Mouse (Mus musculus) heart, postnatal 4 days (tissue): ENCODE measurements around the gene Krtap4-13. TPM values are rescaled to one million over a fixed set of nuclear protein-coding genes. Genes with fewer than 3 reads are reported as not detected.
"Not testable (repeated sequence)": the region's sequence is repeated elsewhere in the genome, so short reads cannot be mapped to it uniquely, and the experiment has no call there.

ENCODE experiments used
- DNase-seq: peaks from one replicate; pipeline ENCODE4 v3.0.0; 2021
- total RNA-seq, 2 experiments: library from RNA; stranded (reverse); gene quantifications; 2 replicates each; pipeline ENCODE4 v1.2.3; 2021

Krtap4-13 gene
- total RNA-seq, result not detected

GRCm38 (mm10) chr11:99809792-99810191 is at the start of gene Krtap4-13:
Gene Krtap4-13, minus strand, starts transcription at chr11:99809892.
- not testable (repeated sequence) for DNase-seq

GRCm38 (mm10) chr11:99858761-99859160 is 49.1 kb upstream of the Krtap4-13 start:
- no peak for DNase-seq

- DNase-seq, result no peak
These were observed 47.9 kb upstream of the Krtap4-13 start, which contains the start of gene Gm11568 for GRCm38 (mm10) chr11:99857617-99858016. Gene Gm11568, plus strand, starts transcription at chr11:99857917.

DNA sequence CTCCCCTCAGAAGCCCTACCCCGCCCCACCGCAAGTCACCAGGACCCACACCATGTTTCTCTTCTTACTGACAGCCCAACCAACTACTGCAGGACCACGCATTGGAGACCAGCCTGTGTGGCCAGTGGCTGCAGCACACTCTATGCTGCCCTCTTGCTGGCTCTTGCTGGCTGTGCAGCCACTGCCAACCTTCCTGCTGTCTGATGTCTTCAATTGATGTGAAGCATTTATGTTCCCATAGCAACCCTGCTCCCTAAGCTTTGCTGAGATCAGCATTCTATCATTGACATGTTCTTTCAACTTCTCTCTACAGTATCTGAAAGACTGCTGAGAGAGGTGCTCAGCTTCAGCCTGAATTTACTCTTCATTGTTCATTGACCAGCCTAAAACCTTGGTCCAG is 44.4 kb upstream of the Krtap4-13 start:
- DNase-seq, result no peak

- DNase-seq, result no peak
These were observed 41.8 kb upstream of the Krtap4-13 start, which contains the start of gene Krtap4-16 for GRCm38 (mm10) chr11:99851508-99851907. Gene Krtap4-16, minus strand, starts transcription at chr11:99851608.

DNA sequence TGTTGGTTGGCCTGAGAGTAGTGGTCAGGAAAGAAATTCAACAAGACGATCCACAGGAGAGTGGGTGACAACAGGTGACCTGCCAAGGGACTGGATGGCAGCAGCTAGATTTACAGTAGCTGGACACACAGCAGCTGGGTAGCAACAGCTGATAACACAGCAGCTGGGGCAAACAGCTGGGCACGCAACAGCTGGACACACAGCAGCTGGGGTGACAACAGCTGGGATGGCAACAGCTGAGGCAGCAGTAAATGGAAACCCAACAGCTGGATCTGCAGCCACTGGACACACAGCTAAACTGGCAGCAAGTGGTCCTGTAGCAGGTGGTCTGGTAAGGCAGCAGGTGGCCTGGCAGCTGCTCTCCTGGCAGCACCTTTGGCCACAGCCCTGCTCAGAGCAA is 37.1 kb upstream of the Krtap4-13 start:
- DNase-seq, result no peak

DNA sequence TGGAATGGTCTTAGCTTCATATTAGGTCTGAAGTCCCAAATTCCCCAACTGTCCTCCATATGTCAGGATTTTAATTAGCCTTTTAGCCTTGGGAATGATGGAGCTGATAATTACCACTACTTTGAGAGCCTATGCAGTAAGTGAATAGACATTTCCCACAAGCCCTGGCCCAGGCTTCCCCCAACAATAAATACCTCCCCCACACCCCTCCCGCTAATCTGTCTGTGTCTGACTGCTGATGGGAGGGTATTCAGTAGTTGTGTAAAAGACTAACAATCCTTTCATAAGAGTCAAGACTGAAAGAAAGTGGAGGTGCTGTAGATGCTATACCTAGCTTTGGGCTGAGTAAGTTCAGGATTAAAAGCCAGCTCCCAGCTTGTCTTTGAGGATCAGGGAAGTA is 32.5 kb upstream of the Krtap4-13 start:
- DNase-seq, result no peak

- no peak for DNase-seq
These were observed 28.3 kb upstream of the Krtap4-13 start, which contains the start of gene 2300003K06Rik for GRCm38 (mm10) chr11:99837966-99838365. Gene 2300003K06Rik, minus strand, starts transcription at chr11:99838066.

- not testable (repeated sequence) for DNase-seq
These were observed 5.9 kb upstream of the Krtap4-13 start, which contains the start of gene Gm11564 for GRCm38 (mm10) chr11:99815566-99815965. Gene Gm11564, minus strand, starts transcription at chr11:99815666.

DNA sequence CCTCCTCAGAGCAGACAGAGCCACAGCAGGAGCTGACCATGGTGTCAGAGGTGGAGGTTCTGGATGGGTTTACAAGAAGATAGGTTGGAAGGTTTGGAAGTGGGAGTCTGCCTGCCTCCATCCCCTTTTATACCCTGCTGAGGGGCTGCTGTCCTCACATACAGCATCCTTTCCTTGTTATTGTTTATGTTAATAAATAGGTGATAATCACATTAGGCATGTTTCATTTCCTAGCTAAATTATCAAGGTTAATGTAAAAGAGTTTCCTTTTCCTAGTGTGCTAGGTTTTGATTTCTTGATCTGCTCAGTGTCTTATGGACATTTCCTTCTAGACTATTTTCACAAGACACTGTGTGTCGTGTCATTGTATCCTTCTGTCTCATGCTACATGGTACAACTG is 5.3 kb downstream of the Krtap4-13 start, which contains the start of gene Gm11554:
Gene Gm11554, minus strand, starts transcription at position 101 of the 400 bp plus-strand sequence.
- DNase-seq, result not testable (repeated sequence)

- not testable (repeated sequence) for DNase-seq
These were observed 10.9 kb downstream of the Krtap4-13 start, which contains the start of gene Gm11569 for GRCm38 (mm10) chr11:99798832-99799231. Gene Gm11569, minus strand, starts transcription at chr11:99798932.

DNA sequence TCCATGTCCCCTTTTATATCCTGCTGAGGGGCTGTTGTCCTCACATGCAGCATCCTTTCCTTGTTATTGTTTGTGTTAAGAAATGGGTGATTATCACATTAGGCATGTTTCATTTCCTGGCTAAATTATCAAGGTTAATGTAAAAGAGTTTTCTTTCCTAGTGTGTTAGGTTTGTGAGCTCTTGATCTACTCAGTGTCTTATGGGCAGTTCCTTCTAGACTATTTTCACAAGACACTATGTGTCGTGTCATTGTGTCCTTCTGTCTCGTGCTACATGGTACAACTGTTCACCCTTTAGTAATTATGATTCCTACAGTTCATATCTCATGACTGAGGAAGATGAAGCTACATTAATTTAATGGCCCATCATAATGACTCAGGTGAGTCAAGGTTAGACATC is 16.3 kb downstream of the Krtap4-13 start, which contains the start of gene Gm11596:
Gene Gm11596, minus strand, starts transcription at position 101 of the 400 bp plus-strand sequence.
- DNase-seq, result no peak

- DNase-seq, result not testable (repeated sequence)
These were observed 24.8 kb downstream of the Krtap4-13 start, which contains the start of gene Krtap4-9 for GRCm38 (mm10) chr11:99784900-99785299. Gene Krtap4-9, plus strand, starts transcription at chr11:99785200.

DNA sequence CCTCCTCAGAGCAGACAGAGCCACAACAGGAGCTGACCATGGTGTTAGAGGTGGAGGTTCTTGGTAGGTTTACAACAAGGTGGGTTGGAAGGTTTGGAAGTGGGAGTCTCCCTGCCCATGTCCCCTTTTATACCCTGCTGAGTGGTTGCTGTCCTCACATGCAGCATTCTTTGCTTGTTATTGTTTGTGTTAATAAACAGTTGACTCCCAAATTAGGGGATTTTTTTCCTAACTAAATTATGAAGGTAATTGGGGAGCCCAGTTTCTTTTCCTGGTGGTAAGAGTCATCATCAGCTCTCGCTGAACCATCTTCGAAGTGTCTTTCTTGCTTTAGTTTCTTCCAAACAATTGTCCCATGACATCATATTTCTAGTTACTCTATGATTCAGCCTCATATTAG is 29.1 kb downstream of the Krtap4-13 start, which contains the start of gene Krtap4-8:
Gene Krtap4-8, minus strand, starts transcription at position 101 of the 400 bp plus-strand sequence.
- DNase-seq, result no peak

GRCm38 (mm10) chr11:99778401-99778800 is 31.3 kb downstream of the Krtap4-13 start:
- no peak for DNase-seq

- not testable (repeated sequence) for DNase-seq
These were observed 36.9 kb downstream of the Krtap4-13 start, which contains the start of gene Gm11595 for GRCm38 (mm10) chr11:99772813-99773212. Gene Gm11595, minus strand, starts transcription at chr11:99772913.

DNA sequence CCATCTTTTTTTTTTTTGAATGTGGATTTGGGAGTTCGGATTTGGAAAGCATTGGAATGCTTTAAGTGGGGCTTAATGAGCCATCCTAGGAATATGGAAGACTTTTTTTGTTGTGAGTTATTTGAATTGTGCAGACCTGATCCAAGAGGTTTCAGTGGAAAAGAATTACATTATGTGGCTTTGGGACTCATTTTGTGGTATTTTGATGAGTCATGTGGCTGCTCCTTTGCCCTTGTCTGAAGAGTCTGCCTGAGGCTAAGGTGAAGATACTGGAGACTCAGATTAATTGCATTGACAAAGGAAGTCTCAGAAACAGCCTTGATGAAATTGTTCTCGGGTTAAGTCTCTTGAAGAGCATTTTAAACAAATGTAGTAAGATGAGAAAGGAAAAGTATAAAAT is 41.3 kb downstream of the Krtap4-13 start:
- DNase-seq, result no peak

Other genes with a start within 250 kb of the Krtap4-13 start
- gene Krtap3-1, start 243.3 kb downstream of the Krtap4-13 start, total RNA-seq, result not detected
- gene Krtap1-5, start 228.9 kb downstream of the Krtap4-13 start, total RNA-seq, result not detected
- gene Krtap1-4, start 226.2 kb downstream of the Krtap4-13 start, total RNA-seq, result not detected
- not detected for gene Krtap1-3, start 218.6 kb downstream of the Krtap4-13 start, total RNA-seq
- not detected for gene Krtap9-3, start 211.8 kb downstream of the Krtap4-13 start, total RNA-seq
- gene Gm11938, start 206.6 kb downstream of the Krtap4-13 start, total RNA-seq, result not detected
- not detected for gene Gm11937, start 199.7 kb downstream of the Krtap4-13 start, total RNA-seq
- gene Krtap2-4, start 195.0 kb downstream of the Krtap4-13 start, total RNA-seq, result not detected
- not detected for gene Gm11562, start 189.5 kb downstream of the Krtap4-13 start, total RNA-seq
- gene Krtap4-1, start 181.7 kb downstream of the Krtap4-13 start, total RNA-seq, result not detected
- not detected for gene Krtap4-2, start 174.8 kb downstream of the Krtap4-13 start, total RNA-seq
- not detected for gene Krtap4-7, start 165.8 kb downstream of the Krtap4-13 start, total RNA-seq
- not detected for gene Gm11555, start 159.7 kb downstream of the Krtap4-13 start, total RNA-seq
- not detected for gene Gm11563, start 150.9 kb downstream of the Krtap4-13 start, total RNA-seq
- gene Krtap4-6, start 143.9 kb downstream of the Krtap4-13 start, total RNA-seq, result not detected
- not detected for gene Gm14190, start 119.2 kb downstream of the Krtap4-13 start, total RNA-seq
- gene Gm14180, start 75.6 kb downstream of the Krtap4-13 start, total RNA-seq, result not detected
- gene Gm11595, start 37.0 kb downstream of the Krtap4-13 start, total RNA-seq, result not detected
- gene Krtap4-8, start 29.2 kb downstream of the Krtap4-13 start, total RNA-seq, result not detected
- not detected for gene Krtap4-9, start 24.7 kb downstream of the Krtap4-13 start, total RNA-seq
- gene Gm11596, start 16.4 kb downstream of the Krtap4-13 start, total RNA-seq, result not detected
- gene Gm11569, start 11.0 kb downstream of the Krtap4-13 start, total RNA-seq, result not detected
- not detected for gene Gm11554, start 5.4 kb downstream of the Krtap4-13 start, total RNA-seq
- not detected for gene Gm11564, start 5.8 kb upstream of the Krtap4-13 start, total RNA-seq
- not detected for gene 2300003K06Rik, start 28.2 kb upstream of the Krtap4-13 start, total RNA-seq
- not detected for gene Krtap4-16, start 41.7 kb upstream of the Krtap4-13 start, total RNA-seq
- gene Gm11568, start 48.0 kb upstream of the Krtap4-13 start, total RNA-seq, result not detected
- not detected for gene Gm11559, start 54.6 kb upstream of the Krtap4-13 start, total RNA-seq
- not detected for gene Krtap9-1, start 63.5 kb upstream of the Krtap4-13 start, total RNA-seq
- gene Gm11567, start 69.3 kb upstream of the Krtap4-13 start, total RNA-seq, result not detected
- gene Krtap31-1, start 98.0 kb upstream of the Krtap4-13 start, total RNA-seq, result not detected
- not detected for gene Gm11565, start 104.9 kb upstream of the Krtap4-13 start, total RNA-seq
- gene Krtap31-2, start 126.4 kb upstream of the Krtap4-13 start, total RNA-seq, result not detected
- gene Krtap9-5, start 138.6 kb upstream of the Krtap4-13 start, total RNA-seq, result not detected
- not detected for gene Krtap29-1, start 169.2 kb upstream of the Krtap4-13 start, total RNA-seq
- gene Krtap16-1, start 176.7 kb upstream of the Krtap4-13 start, total RNA-seq, result not detected
- not detected for gene Krtap17-1, start 184.1 kb upstream of the Krtap4-13 start, total RNA-seq
- not detected for gene Krt33a, start 206.3 kb upstream of the Krtap4-13 start, total RNA-seq
- not detected for gene Krt33b, start 220.0 kb upstream of the Krtap4-13 start, total RNA-seq
- not detected for gene Krt34, start 231.7 kb upstream of the Krtap4-13 start, total RNA-seq
- not detected for gene Krt31, start 240.7 kb upstream of the Krtap4-13 start, total RNA-seq